Mouse (Mus musculus) erythroblast, adult 5-6 weeks (primary cell): ENCODE measurements around the gene Bsg. TPM values are rescaled to one million over a fixed set of nuclear protein-coding genes. Genes with fewer than 3 reads are reported as not detected.
A peak's percentile ranks its signal among the peaks of the same experiment; 100 is the strongest.

Experiments
- ATAC-seq: replicated peaks from 2 replicates; pipeline ENCODE4 v1.8.0; 2016; ENCODE audit warnings: moderate number of reproducible peaks, mild to moderate bottlenecking, moderate TSS enrichment, inconsistent platforms; ENCODE audit not compliant: poor library complexity, low FRiP score, severe bottlenecking
- total RNA-seq, 2 experiments: library from RNA; stranded (forward) in 1 of 2; stranded (reverse) in 1 of 2; fragments of 150-400 nt in 1 of 2; fragments of 200-764, 138-1000 nt in 1 of 2; gene quantifications; 2 replicates each; pipeline versions ENCODE4 v1.2.3 to v1.2.4; 2015 to 2017; ENCODE audit warnings: low replicate concordance in 2 of 2

Gene Bsg
- total RNA-seq, 2 experiments from 2014 or later, result 805 to 913 TPM

GRCm38 (mm10) chr10:79681591-79682245 lies 22.6 kb upstream of the Bsg start, which contains the start of gene Cdc34:
Cdc34 (plus strand) TSS chr10:79682195.
- peak; percentile 79 for ATAC-seq

GRCm38 (mm10) chr10:79682551-79682915 lies 21.8 kb upstream of the Bsg start:
- ATAC-seq, result no peak

GRCm38 (mm10) chr10:79682916-79683582 lies 21.2 kb upstream of the Bsg start:
- ATAC-seq, result peak; percentile 38

- ATAC-seq, result no peak
These were observed 20.3 kb upstream of the Bsg start for GRCm38 (mm10) chr10:79683726-79684640.

- no peak for ATAC-seq
These were observed 19.3 kb upstream of the Bsg start for GRCm38 (mm10) chr10:79684770-79685600.

GRCm38 (mm10) chr10:79686219-79686618 lies 18.1 kb upstream of the Bsg start:
- no peak for ATAC-seq

- no peak for ATAC-seq
These were observed 17.6 kb upstream of the Bsg start for GRCm38 (mm10) chr10:79686691-79687090.

- ATAC-seq, result no peak
These were observed 16.8 kb upstream of the Bsg start for GRCm38 (mm10) chr10:79687513-79687912.

- no peak for ATAC-seq
These were observed 15.6 kb upstream of the Bsg start, which contains the start of gene Gzmm for GRCm38 (mm10) chr10:79688720-79689119. Gzmm (plus strand) TSS chr10:79689020.

GRCm38 (mm10) chr10:79689178-79689577 lies 15.1 kb upstream of the Bsg start:
- ATAC-seq, result no peak

GRCm38 (mm10) chr10:79691986-79692548 lies 12.2 kb upstream of the Bsg start:
- no peak for ATAC-seq

- ATAC-seq, result no peak
These were observed 10.5 kb upstream of the Bsg start for GRCm38 (mm10) chr10:79693580-79694378.

- ATAC-seq, result no peak
These were observed 10.0 kb upstream of the Bsg start for GRCm38 (mm10) chr10:79694379-79694655.

GRCm38 (mm10) chr10:79695231-79696128 lies 8.8 kb upstream of the Bsg start:
- peak; percentile 90 for ATAC-seq

GRCm38 (mm10) chr10:79696129-79696651 lies 8.1 kb upstream of the Bsg start:
- ATAC-seq, result no peak

GRCm38 (mm10) chr10:79697916-79698315 lies 6.4 kb upstream of the Bsg start:
- ATAC-seq, result no peak

- ATAC-seq, result no peak
These were observed 5.8 kb upstream of the Bsg start for GRCm38 (mm10) chr10:79698459-79698858.

- no peak for ATAC-seq
These were observed 3.6 kb upstream of the Bsg start for GRCm38 (mm10) chr10:79700676-79701075.
